Mouse (Mus musculus) Patski (cell line): ENCODE measurements around the gene Ap3b2. TPM values are rescaled to one million over a fixed set of nuclear protein-coding genes. Genes with fewer than 3 reads are reported as not detected.

Experiments
- ATAC-seq: fragments of 100-300 bp; one replicate; pipeline ENCODE4 v1.8.0; 2021
- CTCF ChIA-PET: fragments of 350-600 bp; sonication (Branson Sonifier 250); formaldehyde crosslinking; loops from one replicate; lab custom pipeline; 2022; ENCODE audit warnings: inconsistent platforms; lab: Charles Lee
- POLR2A ChIA-PET: fragments of 350-600 bp; sonication (Branson Sonifier 250); formaldehyde crosslinking; loops from one replicate; lab custom pipeline; 2022; ENCODE audit warnings: antibody characterized with exemption, inconsistent platforms; lab: Charles Lee
- DNase-seq: peaks from one replicate; pipeline ENCODE4 v3.0.0-alpha.2; 2011; ENCODE audit warnings: low read depth, low spot score
- H3K27me3 ChIP-seq: fragments of 371-371 bp; one replicate; pipeline ENCODE4 v1.5.1; 2021
- CTCF ChIP-seq: fragments of 100-300 bp; IDR thresholded peaks from one replicate; pipeline ENCODE4 v1.5.1; 2021
- in situ Hi-C: fragments of 300-500 bp; cut with MboI; formaldehyde crosslinking; loops from 3 replicates; pipeline ENCODE4 v1.11.1; 2018; ENCODE audit warnings: low pct_unique_long_range_greater_than_20kb, mixed read lengths
- polyA plus RNA-seq: library from polyadenylated mRNA; unstranded; gene quantifications from one replicate; pipeline ENCODE4 v1.2.3, GENCODE M21; 2021

Ap3b2 gene
- polyA plus RNA-seq, 1 experiment from 2014 or later: 0.03 TPM

DNA sequence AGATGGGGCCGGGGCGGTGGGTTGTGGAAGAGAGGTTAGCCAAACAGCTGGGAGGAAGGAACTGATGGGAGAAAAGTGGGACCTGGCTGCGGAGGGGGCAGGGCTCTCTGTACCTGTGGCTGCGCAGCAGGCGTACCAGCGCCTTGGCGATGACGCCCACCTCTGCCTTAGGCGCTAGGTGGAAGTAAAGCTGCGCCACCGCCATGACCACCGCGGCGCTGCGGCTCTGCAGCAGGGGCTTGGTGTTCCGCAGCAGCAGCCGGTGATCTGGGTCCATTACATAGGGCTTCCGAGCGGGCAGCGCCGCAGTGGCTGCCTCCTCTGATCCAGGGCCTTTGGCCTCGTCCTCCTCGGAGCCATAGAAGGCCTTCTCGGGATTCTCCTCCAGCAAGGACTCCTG lies 16.9 kb downstream of the Ap3b2 start:
- CTCF ChIA-PET: no interaction called here
- peaks cover 43% of the 10 kb centered on the region for H3K27me3 ChIP-seq
- no peak for TF ChIP-seq CTCF
- ATAC-seq (no peak), DNase-seq (no peak)
- POLR2A ChIA-PET: no interaction called here
- in situ Hi-C loops: no loop called here

GRCm38 (mm10) chr7:81475221-81475620 lies 18.5 kb downstream of the Ap3b2 start:
- in situ Hi-C loops: no loop called here
- ChIA-PET POLR2A (no interaction called here), CTCF (no interaction called here)
- TF ChIP-seq CTCF: no peak
- H3K27me3 ChIP-seq: peaks cover 48% of the 10 kb centered on the region
- ATAC-seq (no peak), DNase-seq (no peak)

DNA sequence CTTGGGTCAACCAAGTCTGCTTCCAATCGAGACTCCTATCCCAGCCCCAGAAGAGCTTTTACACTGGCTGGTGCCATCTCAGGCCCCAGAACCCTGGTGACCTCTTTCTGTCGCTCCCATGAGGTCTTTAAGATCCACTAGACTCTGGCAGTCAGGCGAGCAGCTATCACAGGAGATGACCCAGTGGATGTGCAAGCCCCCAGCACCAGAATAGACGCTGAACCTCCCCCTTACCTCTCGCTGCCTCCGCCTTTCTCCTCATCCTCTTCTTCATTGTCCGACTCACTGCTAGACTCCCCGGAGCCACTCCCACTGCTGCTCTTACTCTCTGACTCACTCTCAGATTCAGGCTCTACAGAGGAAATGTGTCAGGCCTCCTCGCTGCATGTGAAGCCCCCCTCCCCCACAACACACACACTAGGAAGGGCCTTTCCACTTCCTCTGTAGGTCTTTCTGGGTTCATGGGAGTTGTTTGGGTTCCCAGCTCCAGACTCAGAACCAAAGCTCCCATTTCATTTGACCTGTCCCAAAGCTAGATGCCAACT lies 28.7 kb downstream of the Ap3b2 start:
- H3K27me3 ChIP-seq: peaks cover 25% of the 10 kb centered on the region
- DNase-seq (no peak), ATAC-seq (no peak)
- CTCF ChIA-PET: no interaction called here
- POLR2A ChIA-PET: no interaction called here
- in situ Hi-C loops: no loop called here
- TF ChIP-seq CTCF: no peak

DNA sequence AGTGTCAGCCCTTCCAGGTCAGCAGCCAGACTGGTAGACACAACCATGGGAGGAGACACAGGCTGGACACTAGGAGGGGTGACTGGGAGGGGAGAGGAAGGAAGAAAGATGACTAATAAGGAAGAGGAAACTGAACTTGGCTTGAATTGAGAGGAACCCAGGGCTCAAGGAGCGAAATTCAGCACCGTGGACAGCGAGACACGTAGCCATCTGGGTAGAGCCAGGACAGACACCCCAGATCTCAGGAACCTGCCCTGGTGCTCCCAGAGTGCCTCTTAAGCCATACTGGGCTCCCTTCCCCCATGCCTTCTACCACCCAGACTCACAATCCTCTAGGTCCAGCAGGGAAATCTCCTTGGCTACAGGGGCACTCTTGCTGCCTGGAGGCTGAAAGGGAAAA lies 29.6 kb downstream of the Ap3b2 start:
- in situ Hi-C loops: no loop called here
- no peak for DNase-seq
- CTCF ChIA-PET: no interaction called here
- ATAC-seq: peak; percentile 37
- POLR2A ChIA-PET: no interaction called here
- no peak for TF ChIP-seq CTCF
- peaks cover 22% of the 10 kb centered on the region for H3K27me3 ChIP-seq

DNA sequence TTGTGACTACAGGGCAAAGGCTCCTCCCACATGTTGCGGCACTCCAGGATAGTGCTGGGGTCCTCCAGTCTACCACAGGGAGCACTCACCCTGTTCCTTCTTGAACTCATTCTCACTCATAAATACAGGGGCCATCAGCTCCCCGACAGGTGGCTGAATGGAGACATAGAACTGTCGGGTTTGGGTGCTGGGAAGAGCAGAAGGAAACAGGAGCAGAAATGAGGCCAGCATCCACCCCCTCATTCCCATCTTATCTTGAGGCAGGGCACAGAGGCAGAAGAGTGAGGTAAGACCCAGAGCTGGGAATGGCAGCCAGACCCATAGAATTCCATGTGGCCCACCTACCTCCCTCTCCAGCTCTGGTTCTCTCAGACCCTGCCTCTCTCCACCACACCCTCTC lies 30.9 kb downstream of the Ap3b2 start:
- CTCF ChIA-PET: no interaction called here
- no peak for DNase-seq
- peaks cover 26% of the 10 kb centered on the region for H3K27me3 ChIP-seq
- no peak for TF ChIP-seq CTCF
- in situ Hi-C loops: no loop called here
- ATAC-seq: no peak
- POLR2A ChIA-PET: no interaction called here

GRCm38 (mm10) chr7:81455155-81455651 lies 38.5 kb downstream of the Ap3b2 start, which contains the start of gene Cpeb1:
Gene Cpeb1, minus strand, starts transcription at chr7:81455465.
- no peak for TF ChIP-seq CTCF
- DNase-seq (no peak), ATAC-seq (peak; percentile 69)
- POLR2A ChIA-PET: no interaction called here
- CTCF ChIA-PET: interaction anchor here (1.0 kb wide), 1 partner anchor 66 kb away, joined by 3 read pairs; no protein-coding TSS in a partner anchor
- in situ Hi-C loops: loop anchor here (5.0 kb wide), 1 partner anchor 37 kb away; the partner anchor contains the start of gene Ap3b2
- peaks cover 9% of the 10 kb centered on the region for H3K27me3 ChIP-seq

DNA sequence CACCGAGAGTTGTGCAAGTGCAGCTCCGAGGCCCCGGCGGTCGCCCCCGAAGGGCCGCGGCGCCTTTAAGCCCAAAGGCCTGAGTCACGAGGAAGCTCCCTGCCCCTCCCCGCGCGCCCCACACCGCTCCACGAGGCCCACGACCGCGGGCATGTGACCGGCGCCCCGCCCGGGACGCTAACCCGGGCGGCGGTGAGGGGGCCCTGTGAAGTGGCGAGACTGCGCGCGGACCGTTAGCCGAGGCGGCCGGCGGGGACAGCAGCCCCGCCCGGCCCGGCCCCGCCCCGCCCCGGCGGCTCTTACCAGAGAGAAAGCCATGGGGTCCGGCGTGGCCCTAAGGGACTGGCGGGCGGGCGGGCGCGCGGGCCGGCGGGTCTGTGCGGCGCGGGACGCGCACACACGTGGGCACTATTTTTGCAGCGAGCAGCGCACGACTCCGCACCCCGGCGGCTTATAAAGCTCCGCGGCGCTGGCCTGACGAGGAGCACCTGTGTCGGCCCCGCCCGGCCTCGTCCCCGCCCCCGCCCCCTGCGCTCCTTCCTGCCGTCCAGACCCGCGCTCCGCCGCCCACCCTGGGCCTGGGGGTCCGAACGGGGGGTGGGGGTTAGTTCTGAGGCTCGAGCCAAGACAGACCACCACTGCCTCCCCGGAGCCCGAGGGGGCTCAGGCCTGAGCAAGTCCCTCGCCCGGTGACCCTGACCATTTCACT lies 39.2 kb downstream of the Ap3b2 start:
- DNase-seq: no peak
- H3K27me3 ChIP-seq: peaks cover 7% of the 10 kb centered on the region
- ATAC-seq: peak; percentile 48
- in situ Hi-C loops: loop anchor here (5.0 kb wide), 1 partner anchor 38 kb away; the partner anchor contains the start of gene Ap3b2
- TF ChIP-seq CTCF: no peak
- CTCF ChIA-PET: no interaction called here
- POLR2A ChIA-PET: no interaction called here

DNA sequence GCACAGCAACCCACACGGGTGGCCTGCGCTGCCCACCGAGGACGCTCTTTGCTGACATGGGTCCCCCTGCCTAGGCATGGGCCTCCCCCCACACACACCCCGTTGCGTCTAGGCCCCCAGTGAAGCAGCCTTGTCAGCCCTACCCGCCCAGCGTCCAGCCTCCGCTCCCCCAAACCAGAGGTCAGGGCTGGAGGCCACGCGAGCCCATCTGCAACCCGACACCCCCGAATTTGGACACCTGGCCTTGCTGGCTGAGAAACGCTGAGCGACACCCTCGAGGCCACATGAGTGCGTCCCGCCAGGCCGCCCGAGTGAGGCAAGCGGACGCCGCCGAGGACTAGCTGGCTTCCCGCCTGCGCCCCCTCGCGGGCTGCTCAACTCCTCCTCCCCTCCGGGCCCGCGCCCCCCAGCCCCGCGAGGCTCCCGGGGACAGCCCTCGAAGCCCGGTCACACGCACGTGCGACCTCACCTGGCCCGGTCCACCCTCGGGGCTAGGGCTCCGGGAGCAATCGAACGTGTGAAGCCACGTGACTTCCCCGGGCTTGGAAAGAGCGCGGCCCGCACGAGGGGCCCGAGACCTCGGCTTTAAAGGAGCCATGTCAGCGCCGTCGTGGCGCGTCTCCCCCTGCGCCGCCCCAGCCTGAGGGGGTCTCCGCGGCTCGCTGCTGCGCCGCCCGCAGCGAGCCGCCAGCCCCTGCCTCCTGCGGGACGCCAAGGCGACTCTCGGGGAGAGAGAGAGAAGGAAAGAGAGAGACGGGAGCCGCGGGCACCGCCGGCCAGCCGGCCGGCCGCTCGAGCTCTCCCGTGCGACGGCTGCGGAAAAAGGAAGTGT lies 40.1 kb downstream of the Ap3b2 start:
- ChIA-PET CTCF (no interaction called here), POLR2A (no interaction called here)
- DNase-seq (no peak), ATAC-seq (no peak)
- H3K27me3 ChIP-seq: peaks cover 7% of the 10 kb centered on the region
- in situ Hi-C loops: no loop called here
- TF ChIP-seq CTCF: no peak

DNA sequence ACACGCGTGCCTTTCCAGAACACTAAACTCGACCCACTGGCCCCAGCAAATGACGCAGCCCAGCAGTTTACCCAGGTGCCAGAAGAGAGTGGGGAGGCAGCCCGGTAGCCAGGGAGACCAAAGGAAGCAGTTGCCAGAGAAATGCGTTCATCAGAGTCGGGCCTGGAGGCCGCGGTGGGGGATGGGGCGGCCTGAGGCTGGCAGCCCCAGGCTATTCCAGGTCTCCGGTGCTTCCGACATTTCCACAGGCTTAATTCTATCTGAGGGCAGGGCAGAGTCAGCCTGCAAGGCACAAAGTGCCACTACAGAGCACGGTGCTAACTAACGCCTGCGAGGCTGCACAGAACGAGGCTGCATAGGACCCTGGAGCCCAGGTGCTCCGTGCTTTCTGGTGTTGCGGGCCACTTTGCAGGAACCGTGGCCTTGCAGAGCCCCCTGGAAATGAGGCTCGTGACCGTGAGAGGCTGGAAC lies 40.7 kb downstream of the Ap3b2 start:
- no peak for TF ChIP-seq CTCF
- ChIA-PET CTCF (no interaction called here), POLR2A (no interaction called here)
- in situ Hi-C loops: no loop called here
- no peak for DNase-seq
- peaks cover 3% of the 10 kb centered on the region for H3K27me3 ChIP-seq
- ATAC-seq: no peak

Other genes starting within 250 kb of the Ap3b2 start
- gene Rps17, start 148.7 kb downstream of the Ap3b2 start, polyA plus RNA-seq: 1,237 TPM
- gene Cpeb1, start 38.5 kb downstream of the Ap3b2 start, polyA plus RNA-seq: 9.5 TPM
- gene BC048679, start 4.4 kb upstream of the Ap3b2 start, polyA plus RNA-seq: not detected
- gene Fsd2, start 73.0 kb upstream of the Ap3b2 start, polyA plus RNA-seq: not detected
- 16.2 TPM for gene Whamm, start 77.3 kb upstream of the Ap3b2 start, polyA plus RNA-seq
- 5.5 TPM for gene Homer2, start 213.6 kb upstream of the Ap3b2 start, polyA plus RNA-seq